Mouse (Mus musculus) layer of hippocampus, postnatal 10 days (tissue): Measurements from ENCODE around the gene B4galt5. TPM values are rescaled to one million over a fixed set of nuclear protein-coding genes. Genes with fewer than 3 reads are reported as not detected.
A peak's percentile ranks its signal among the peaks of the same experiment; 100 is the strongest.

Experiments
- DNase-seq, 2 experiments: peaks; one replicate each; pipeline ENCODE4 v3.0.0; 2021; ENCODE audit warnings: low spot score in 2 of 2
- total RNA-seq, 2 experiments: library from RNA; stranded (reverse); gene quantifications; 2 replicates each; pipeline ENCODE4 v1.2.3; 2021

B4galt5 gene
- total RNA-seq, 2 experiments from 2014 or later, result 72.7 to 76.9 TPM

DNA sequence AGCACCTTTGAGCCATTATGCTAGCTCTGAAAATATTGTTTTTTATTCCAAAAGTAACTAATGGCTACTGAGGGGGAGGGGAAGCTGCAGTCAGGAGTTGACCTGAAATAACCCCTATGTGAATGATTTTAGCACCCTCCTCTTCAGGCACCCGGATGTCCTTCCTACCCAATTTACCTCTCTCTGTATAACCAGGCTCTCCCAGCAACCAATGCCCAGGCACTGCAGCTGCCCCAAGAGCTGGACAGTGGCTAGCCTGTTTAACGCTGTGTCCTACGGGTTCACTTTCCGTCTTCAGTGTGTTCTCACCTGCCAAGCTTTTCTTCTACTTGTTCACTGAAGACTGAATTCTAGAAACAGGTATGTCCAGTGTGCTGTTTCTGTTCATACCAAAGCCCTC is 14.7 kb downstream of the B4galt5 start:
- DNase-seq, result no peak

DNA sequence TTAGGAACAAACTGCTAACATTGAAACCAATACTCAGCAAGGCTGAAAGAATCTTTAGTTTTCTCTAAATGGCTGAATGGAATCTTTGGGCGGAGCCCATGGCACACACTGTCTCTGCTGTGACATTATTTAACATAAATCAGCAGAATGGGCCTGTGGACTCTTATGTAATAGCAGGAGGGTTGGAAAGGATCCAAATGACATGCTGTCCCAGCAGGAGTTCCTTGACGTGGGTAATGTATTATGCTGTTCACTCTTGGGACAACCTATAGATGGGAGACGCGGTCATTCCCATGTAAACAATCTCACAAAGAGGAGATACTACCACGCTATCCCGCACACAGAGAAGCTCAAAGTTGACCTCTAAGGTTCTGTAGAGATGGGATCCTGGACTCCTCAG is 15.5 kb downstream of the B4galt5 start:
- no peak for DNase-seq

DNA sequence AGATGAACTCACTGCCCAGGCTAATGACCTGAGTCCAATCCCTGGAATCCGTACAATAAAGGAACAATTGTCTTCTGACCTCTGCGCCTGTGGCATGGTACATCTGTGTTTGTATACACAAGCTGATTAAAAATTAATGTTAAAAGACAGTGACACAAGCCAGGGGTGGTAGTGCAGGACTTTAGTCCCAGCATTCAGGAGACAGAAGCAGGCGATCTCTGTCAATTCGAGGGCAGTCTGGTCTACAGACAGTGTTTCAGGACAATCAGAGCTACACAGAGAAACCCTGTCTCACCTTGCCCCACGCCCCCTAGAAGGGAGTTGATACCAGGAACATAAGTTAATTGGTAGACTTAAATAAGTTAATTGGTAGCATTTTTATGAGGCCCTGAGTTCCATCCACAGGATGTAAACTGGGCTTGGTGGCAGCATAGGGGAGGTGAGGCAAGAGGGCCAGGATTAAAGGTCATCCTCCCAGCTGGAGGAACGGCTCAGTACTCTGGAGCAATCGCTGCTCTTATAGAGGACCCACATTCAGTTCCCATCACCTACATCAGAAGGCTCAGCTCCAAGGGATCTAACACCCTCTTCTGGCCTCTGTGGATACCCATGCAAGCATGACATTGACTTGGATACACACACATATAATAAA is 16.5 kb downstream of the B4galt5 start:
- no peak for DNase-seq

DNA sequence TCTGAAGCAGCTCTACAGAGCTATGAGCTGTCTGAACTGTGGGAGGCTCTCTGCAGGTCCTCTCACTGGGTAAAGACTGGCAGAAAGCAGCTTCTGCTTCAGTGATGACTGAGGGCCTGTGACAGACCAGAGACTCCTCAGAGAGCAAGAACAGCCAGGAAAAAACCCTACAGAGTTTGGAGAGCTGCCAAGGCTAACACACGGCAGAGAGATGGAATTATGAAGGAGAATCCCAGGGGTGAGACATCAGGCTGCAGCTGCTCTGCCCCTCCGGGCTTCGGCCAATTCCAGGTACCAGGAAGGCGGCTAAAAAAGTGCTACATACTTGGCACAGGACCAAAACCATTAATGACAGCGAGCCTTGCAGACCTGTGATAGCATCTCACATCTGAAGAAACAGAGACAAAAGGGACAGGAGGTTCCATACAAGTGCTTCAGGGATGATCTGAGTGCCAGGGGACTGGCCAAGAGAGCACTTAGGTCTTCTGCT is 17.5 kb downstream of the B4galt5 start:
- DNase-seq, result no peak

DNA sequence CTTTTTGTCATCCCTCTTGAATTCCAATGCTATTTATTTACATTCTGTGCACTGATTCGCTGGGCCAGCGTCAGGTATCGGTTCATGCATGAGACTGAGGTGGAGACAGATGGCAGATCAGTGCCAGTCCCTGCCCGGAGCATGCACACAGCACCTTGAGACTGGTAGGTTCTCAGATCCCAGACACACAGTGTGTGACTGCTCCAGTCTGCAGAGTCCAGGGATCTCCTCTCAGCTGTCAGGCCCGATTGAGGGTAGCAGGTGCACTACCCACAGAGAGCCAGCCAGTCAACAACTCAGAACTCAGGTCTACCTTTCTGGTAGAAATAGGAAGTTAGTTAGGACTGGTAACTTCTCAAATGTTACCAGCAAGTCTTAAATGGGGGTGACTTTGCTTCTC is 18.4 kb downstream of the B4galt5 start:
- no peak for DNase-seq

DNA sequence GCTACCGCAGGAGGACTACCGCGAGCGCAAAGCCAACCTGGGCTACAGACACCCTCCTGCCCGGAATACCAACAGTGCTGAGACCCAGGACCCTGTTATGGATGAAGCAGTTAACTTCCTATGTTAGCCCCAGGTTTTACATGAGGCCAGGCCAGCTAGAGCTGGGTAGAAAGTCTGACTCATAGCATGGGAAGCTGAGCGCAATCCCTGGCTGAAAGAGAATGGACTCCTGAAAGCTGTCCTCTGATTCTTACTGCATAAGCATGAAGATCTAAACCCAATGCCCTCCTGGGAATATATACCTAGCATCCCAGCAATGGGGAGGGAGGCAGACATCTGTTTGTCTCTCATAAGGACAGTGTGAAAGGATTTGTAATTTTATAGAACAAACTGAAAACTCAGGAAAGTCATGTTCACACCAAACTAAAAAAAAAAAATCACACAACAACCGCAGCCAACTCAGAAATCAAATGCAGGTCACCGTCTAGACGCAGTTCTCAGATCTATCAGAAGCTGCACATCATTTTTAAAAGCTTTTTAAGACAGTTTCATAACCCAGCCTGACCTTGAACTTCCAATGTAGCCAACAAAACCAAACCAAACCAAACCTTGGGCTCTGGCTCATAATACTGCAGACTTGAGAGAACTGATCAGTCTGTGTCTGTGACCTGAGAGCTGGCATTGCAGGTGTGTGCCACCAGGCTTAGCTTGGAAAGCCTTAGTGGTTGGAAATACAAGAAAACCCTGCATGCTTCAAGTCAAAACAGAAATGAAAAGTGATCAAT is 19.3 kb downstream of the B4galt5 start:
- DNase-seq, result no peak

DNA sequence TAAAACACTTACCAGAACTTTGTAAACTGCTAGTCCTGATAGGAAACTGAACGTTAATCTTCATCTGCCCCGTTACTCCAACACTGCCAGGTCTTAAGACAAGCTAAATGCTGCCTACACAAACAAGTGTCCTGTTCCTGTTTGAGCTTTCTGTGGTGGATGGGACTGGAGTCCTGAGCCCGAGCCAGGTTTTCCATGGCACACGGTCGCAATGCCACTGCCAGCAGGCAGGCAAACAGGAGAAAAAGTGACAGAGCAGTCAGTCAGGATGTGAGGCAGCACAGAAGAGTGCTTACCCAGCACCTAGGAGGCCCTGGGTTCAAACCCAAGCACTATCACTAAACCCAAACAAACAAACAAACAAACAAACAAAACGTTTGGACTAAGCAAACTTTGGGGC is 20.6 kb downstream of the B4galt5 start:
- DNase-seq, result no peak

DNA sequence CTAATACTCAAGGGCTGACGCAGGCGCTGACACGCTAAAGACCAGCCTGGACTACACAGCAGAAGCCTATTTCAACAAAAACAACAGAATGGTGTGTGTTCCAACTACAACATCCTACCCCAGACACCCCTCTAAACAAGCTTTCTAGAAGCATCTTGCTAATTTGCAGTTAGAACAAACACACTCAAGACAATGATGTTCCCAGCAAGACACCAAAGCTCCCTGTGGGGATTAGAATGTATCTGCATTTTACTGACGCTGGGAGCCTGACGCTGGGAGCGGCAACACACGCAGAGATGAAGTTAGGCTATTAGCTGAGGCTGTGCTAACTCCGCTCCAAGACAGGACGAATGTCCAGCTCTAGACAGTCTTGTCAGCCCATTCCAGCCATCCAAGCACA is 22.4 kb downstream of the B4galt5 start:
- DNase-seq, result no peak

DNA sequence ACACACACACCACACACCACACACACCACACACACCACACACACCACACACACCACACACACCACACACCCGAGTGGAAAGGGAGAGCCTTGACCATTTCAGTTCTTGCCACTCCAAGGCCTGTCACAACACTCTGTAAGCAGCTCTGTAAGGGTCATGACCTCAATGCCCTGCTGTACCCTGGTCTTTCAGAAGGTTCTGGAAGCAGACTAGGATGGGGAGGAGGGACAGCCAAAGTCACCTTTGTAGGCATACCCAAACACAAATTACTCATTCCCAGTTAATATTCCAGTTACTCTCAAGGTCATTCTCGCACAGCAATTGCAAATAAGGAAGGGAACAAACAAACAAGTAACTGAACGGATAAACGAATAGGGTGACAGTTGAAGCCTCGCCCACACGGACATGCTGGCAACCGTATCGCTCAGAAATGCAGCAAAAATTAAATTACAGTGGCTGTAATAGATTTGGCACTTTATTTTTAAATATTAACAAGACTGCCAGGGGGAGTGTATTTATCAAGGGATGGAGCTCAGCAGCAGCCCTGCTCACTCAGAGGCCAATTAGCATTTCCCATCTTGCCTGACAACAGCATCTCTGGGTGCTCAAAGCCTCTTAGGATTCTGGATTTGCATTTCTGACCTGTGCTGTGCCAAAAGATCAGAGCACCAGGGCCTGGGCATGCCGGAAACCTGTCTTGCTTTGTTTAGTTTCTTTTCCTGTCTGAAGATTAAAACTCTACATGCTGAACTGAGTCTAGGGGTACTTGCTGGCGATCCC is 24.6 kb downstream of the B4galt5 start:
- no peak for DNase-seq

DNA sequence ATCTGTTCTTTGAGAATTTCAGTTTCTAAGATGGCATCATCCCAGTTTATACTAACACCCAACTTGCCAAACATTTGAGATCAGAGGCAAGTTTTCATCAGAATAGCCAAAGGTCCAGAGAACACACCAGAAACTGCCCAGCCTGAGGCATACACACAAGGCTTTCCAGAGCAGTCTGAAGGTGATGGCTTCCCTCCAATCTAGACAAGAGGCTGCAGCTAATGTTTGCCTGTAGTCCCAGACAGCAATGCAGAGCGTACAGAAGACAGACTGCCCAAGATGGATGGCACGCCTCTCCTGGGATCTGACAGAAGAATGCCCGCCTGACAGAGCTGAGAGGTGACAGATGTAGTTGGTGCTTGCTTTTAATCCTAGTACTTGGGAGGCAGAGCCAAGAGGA is 25.9 kb downstream of the B4galt5 start:
- no peak for DNase-seq

DNA sequence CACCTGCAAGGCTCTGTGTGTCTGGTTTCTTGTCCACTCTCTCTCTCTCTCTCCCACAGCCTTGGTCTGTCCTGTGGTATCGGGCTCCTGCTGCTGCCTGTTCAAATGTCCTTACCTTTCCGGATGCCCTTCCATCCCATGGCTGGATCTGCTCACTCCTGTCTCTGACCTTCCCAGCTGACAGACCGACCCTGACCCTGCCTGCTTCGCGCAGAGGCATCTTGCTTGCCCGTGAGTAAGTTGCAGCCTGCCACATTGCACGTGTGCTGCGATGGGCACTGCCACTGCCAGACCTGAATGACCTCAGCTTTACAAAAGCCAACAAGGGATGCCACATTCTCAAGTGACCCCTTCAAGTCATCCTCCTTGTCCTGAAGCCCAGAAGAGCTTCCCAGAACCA is 27.6 kb downstream of the B4galt5 start:
- DNase-seq, result no peak

DNA sequence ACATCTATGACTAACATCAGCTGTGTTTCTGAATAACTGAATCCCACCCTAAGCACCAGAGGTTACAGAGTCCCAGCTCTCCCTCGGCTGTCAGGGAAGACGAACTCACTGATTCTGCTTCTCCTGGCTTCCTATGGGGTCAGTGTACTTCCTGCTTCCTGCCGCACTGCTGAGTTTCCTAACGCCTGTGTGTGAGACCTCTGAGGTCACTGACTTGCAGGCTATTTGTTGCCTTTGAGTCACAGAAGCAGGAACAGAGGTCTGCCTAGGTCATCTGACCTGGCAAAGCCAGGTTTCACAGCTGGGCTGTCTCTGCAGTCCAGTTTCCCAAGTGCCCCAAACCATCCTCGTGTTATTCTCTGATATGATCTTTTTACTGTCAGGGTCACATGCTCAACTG is 30.0 kb downstream of the B4galt5 start:
- no peak for DNase-seq

DNA sequence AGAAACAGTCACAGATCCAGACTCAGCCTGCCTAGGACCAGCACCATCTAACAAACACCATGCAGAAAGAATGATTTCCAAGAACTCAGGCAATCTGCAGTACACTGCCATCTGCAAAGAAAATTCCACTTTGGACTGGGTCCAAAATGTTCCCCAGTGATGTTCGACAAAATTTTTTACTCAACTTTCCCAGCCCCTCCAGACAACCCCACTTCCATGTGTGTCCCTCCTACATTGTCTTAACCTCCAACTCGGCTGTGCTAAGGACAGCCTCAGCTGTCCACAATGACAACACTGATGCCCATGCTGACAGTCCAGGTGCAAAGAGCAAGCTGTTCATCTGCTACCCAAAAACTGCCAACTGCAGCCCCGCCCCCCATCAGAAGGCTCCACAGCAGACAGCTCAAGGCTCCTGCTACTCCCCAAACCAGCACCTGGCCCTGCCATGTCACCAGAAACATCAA is 32.2 kb downstream of the B4galt5 start:
- DNase-seq, result peak; percentile 64 to 70

DNA sequence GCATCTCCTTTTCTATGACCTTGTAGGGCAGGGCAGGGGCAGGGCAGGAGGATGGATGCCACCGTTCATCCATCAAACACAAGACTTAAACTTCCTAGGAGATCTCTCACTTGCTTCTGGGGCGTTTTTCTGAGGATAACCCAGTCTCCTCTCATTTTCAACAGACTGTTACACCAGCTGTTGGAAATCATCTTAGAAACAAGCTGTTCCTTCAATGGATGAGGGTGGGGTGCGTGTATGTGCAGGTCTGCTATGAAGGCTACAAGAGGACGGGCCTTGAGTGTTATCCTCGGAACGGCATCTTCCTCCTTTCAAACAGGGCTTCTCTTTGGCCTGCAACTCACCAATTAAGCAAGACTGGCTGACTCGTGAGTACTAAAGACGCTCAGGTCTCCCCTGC is 34.5 kb downstream of the B4galt5 start:
- DNase-seq, result no peak

DNA sequence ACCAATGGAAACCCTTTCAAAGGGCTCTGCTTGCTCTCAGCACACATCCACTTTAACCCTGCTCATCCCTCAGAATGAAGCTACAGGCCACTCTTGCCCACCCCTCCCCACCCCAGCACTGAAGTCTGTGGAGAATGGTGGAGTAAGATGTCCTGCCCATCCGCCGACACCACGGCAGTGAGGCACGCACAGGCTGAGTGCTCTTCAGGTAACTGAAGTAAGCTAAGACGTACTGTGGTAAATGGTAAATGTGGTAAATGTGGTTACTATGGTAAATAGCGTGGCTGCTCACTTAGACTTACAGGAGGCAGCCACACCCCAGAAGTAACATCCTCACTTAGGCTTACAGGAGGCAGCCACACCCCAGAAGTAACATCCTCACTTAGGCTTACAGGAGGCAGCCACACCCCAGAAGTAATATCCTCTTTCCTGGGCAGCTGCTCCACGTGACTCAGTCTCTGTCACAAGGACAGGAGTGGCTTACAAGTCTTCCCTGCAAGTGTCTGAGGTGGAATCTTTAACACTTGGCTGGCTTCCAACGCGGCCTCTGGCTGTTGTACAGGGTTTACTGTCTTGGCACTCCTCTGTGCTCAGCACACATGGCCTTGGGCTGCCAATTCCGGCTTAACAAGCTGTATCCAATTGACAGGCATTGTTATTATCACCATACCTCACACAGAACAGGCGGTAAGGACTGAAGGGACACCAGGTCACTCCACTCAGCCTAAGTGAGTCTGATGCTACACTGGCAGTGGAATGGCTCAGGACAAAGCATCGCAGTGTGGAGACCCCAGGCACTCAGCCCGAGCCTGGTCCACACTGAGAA is 35.3 kb downstream of the B4galt5 start:
- DNase-seq, result peak; percentile 41 to 50

DNA sequence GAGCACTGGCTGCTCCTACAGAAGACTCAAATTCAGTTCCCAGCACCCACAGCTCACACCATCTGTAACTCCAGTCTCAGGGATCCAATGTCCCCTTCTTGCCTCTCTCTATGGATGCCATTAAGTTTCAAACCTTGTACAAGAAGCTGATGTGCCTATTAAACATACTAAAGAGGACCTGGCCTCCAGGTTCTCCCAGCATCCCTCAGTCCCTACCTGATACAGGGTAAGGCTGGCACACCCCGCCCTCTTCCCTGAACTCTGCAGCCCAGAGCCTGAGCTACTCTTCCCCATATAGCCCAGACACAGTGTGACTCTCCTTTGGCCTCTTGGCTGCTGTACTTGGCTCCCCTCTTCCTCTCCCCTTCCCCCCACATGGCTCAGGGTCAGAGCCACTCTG is 38.9 kb downstream of the B4galt5 start:
- no peak for DNase-seq

DNA sequence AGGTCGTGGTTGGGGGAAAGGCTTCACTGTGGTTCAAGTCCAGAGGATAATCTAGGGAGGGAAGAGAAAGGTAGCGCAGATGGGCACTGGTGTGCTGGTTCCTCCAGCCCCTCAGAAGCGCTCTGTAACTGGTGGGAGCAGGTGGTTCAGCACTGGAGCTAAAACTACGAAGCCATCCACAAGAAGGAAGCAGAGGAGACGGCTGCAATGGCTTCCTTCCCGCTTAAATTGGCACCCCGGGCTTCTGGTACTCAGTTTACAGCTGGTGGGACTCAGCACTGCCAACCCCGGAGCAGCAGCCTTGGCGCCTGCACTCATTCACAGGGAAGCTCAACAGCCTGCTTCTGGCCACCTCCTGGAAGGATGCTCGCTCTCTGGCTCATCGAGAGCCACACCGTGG is 39.7 kb downstream of the B4galt5 start:
- DNase-seq, result no peak

DNA sequence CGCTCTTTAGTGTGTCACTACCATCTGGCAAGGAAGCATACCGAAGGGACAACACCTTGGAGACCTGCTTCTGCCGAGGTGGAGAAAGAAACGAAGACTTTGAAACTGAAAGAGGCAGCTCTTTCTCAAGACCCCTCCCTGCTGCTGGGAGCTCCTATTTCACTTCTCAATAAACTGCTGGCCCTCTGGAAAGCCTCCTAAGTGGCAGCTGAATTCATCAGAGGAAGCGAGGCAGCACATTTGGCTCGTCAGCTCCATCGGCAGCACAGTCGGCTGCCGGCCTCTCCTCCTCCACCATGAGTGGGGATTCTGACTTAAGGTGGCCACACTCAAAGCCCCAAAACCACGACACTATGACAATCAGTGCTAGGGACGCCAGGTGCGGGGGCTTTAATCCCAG is 41.3 kb downstream of the B4galt5 start:
- peak in 1 of 2 experiments; percentile 38 for DNase-seq

DNA sequence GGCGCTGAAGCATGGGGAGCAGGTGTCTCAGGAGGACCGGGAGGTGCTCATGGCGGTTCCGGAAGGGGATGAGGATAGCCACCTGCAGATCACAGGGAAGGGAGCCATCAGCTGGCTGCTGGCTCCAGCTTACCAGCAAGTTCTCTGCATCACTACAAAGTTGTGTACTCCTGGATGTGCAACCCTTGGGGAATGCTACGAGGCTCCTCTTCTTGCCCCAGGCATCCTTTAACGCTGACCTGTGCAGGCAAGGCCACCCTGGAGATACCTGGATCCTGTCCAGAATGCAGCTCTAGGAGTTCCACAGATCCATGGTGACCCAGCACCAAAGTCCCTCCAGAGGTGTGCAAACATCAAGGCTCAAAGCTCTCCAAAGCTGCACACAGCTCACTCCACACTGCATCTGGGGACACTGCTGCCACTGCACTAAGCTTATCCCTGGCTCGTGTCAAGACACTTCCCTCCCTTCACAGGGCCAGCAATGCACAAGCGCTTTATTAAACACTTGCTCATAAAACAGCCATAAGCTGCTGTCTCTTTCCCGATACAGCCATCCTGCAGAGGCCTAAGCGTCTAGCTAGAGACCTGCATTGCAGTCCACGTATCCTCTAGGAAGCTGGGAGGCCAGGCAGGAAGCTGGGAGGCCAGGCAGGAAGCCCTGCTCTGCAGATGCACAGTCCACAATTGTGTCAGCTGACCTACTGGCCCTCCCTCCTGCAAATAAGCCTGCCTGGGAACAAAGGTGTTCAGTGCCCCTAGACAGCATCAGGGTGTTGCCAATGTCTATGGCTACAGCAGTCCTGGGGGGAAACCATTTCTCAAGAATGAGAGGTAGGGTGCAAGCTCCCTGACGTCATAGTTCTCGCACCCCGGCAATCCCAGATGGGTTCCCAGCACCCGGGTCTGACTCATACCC is 42.1 kb downstream of the B4galt5 start:
- peak; percentile 10 to 15 for DNase-seq

DNA sequence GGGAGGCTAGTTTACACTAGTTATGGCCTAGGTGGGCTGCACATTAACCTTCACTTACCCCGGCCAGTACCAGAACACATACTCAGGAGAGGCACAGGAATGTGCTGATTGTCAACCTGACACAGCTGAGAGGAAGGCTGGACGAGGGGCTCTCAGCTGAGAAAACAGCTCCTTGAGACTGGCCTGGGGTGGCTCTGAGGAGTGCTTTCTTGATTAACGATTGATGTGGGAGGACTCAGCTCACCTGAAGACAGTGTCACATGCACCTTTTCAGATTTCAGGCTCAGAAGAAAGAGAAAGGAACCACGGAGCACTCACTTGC is 42.7 kb downstream of the B4galt5 start:
- DNase-seq, result peak in 1 of 2 experiments; percentile 2
